9 mouse cellular contexts compared by ENCODE assay signal in the genomic region with DNA sequence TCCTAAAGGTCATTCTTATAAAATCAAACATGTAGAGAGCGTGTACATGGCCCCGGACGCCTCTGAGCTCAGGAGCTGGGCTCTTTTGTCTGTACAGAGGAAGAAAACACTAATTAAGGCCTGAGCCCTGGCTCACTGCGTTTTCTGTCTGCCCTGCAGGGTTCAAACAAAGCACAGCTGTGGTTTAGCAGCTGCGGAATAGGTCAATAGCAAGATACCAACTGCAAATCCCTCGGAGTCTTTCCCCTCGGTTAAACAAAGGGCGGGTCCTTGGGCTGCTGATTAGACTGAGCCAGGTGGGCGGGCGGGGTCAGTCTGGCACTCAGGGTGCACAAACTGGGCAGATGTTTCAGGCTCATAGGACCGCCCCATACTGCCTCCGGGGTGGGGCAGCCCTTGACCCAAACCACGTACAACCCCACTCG. TPM values are rescaled to one million over a fixed set of nuclear protein-coding genes. Genes with fewer than 3 reads are reported as not detected.
DNase-seq lines count a peak whose midpoint lies in the region; ATAC-seq and TF ChIP-seq lines count a peak whose summit lies in the region.
"Had no signal": no experiment of that assay in that cellular context is flagged by ENCODE, and none has a peak within 500 bp of the region (broad histone marks: within the 10 kb centered on the region; RNA-seq: fewer than 3 reads in every experiment).

No protein-coding gene starts in this region.

- H3K4me3 ChIP-seq in hindbrain, embryonic 13.5 days, result no peak overlapping the region
- H3K4me3 ChIP-seq in stomach, postnatal 0 days (ENCODE audit: low read depth, low read length), result no peak overlapping the region

- peak overlapping the region; percentile 43; the same call in 1 of the 2 replicates for H3K9ac ChIP-seq in hindbrain, embryonic 13.5 days
- no peak overlapping the region for H3K9ac ChIP-seq in stomach, postnatal 0 days (ENCODE audit: low read length)

- H3K4me1 ChIP-seq in hindbrain, embryonic 13.5 days (replicated peaks), result peaks cover 8% of the 10 kb centered on the region; the same call in 1 of the 2 replicates
- no peaks in the 10 kb centered on the region for H3K4me1 ChIP-seq in stomach, postnatal 0 days (replicated peaks; ENCODE audit: control insufficient read depth, insufficient read depth)

- WGBS in hindbrain, embryonic 13.5 days, result 36% methylated on average over 14 of the region's 14 CpGs
- WGBS in stomach, postnatal 0 days, result 32% methylated on average over 14 of the region's 14 CpGs

- peak; percentile 4 for DNase-seq in thymus, postnatal 14 days
- DNase-seq in thymus, postnatal 25 days, result no peak
- peak; percentile 24 for DNase-seq in lung, postnatal 25 days (ENCODE audit: low spot score)
- peak; percentile 85 for DNase-seq in stomach, postnatal 0 days (ENCODE audit: low spot score)
- DNase-seq in heart, postnatal 10 days, result no peak
- DNase-seq in cerebellum, adult 11-12 months, result no peak

- peak overlapping the region; percentile 44 for H3K27ac ChIP-seq in hindbrain, embryonic 13.5 days
- H3K27ac ChIP-seq in stomach, postnatal 0 days (replicated peaks), result peak overlapping the region; percentile 75

- no peak for TF ChIP-seq CTCF in stomach, postnatal 0 days (IDR thresholded peaks at IDR 0.05; ENCODE audit: low read depth)

- no peaks in the 10 kb centered on the region for H3K27me3 ChIP-seq in hindbrain, embryonic 13.5 days
- no peaks in the 10 kb centered on the region for H3K27me3 ChIP-seq in stomach, postnatal 0 days (ENCODE audit: control insufficient read depth, insufficient read depth, low read length)

- intact Hi-C loops in heart, postnatal 10 days (cut with DNase I), result no loop called here

- H3K36me3 ChIP-seq in hindbrain, embryonic 13.5 days, result no peaks in the 10 kb centered on the region
- H3K36me3 ChIP-seq in stomach, postnatal 0 days (ENCODE audit: control insufficient read depth, insufficient read depth, low read length), result no peaks in the 10 kb centered on the region

- TF ChIP-seq EP300 in stomach, postnatal 0 days (optimal IDR thresholded peaks at IDR 0.05), result no peak

- 0 out of 2 replicates have a peak, but pooled peaks have one; percentile 36 for ATAC-seq in hindbrain, embryonic 13.5 days (ENCODE audit: low FRiP score)
- peak; percentile 85 for ATAC-seq in stomach, postnatal 0 days (ENCODE audit: low FRiP score, low TSS enrichment)
- no peak for ATAC-seq in erythroblast, adult 5-6 weeks (replicated peaks; ENCODE audit: low FRiP score, poor library complexity, severe bottlenecking)

- H3K9me3 ChIP-seq in hindbrain, embryonic 13.5 days, result no peaks in the 10 kb centered on the region
- no peaks in the 10 kb centered on the region for H3K9me3 ChIP-seq in stomach, postnatal 0 days (ENCODE audit: control insufficient read depth, low read length)

- H3K4me2 ChIP-seq in hindbrain, embryonic 13.5 days, result no peak overlapping the region
- H3K4me2 ChIP-seq in stomach, postnatal 0 days (replicated peaks; ENCODE audit: low read depth), result no peak overlapping the region

RNA-seq across cellular contexts. Expression of a gene that starts 28.7 kb away (rescaled TPM):
- 33.4 and 36.3 TPM in 2 replicates for polyA plus RNA-seq in hindbrain, embryonic 13.5 days (2015; fragmentation: Nextera tagmentation; extraction: Ambion mirVana)
- polyA plus RNA-seq in stomach, postnatal 0 days (2015; fragmentation: Nextera tagmentation; extraction: Ambion mirVana), result 11.3 and 12.2 TPM in 2 replicates
- total RNA-seq in heart, postnatal 10 days (2021), result 10 to 100 TPM; 30.4 to 34.2 TPM
- 24.0 and 27.1 TPM in 2 replicates for total RNA-seq in erythroblast, adult 5-6 weeks (2015; ENCODE audit: low replicate concordance)
- 26.1 and 31.7 TPM in 2 replicates for total RNA-seq in erythroblast, adult 5-6 weeks (2017; ENCODE audit: low replicate concordance)

RNA-seq across cellular contexts. Expression of a gene that starts 51.7 kb away (rescaled TPM):
- polyA plus RNA-seq in hindbrain, embryonic 13.5 days (2015; fragmentation: Nextera tagmentation; extraction: Ambion mirVana), result not detected in 2 replicates
- 5.9 and 7.6 TPM in 2 replicates for polyA plus RNA-seq in stomach, postnatal 0 days (2015; fragmentation: Nextera tagmentation; extraction: Ambion mirVana)
- not detected for total RNA-seq in heart, postnatal 10 days (2021)
- total RNA-seq in erythroblast, adult 5-6 weeks (2015; ENCODE audit: low replicate concordance), result not detected in 2 replicates
- not detected in 2 replicates for total RNA-seq in erythroblast, adult 5-6 weeks (2017; ENCODE audit: low replicate concordance)
- total RNA-seq: adrenal gland, adult 18-20 months had no signal

Comparison
In these comparisons a context has a peak if more than half of its experiments do, and no peak if none do; other contexts are left out.
1. DNase-seq: peak in thymus, postnatal 14 days (single experiment), lung, postnatal 25 days (single experiment) and stomach, postnatal 0 days (single experiment); none in thymus, postnatal 25 days (single experiment), heart, postnatal 10 days (0 of 2) and cerebellum, adult 11-12 months (single experiment).